Mouse (Mus musculus) megakaryocyte, embryonic 14.5 days (primary cell): ENCODE data around the gene Tsen2. TPM values are rescaled to one million over a fixed set of nuclear protein-coding genes. Genes with fewer than 3 reads are reported as not detected.
A peak's percentile ranks its signal among the peaks of the same experiment; 100 is the strongest.

Experiments
- H3K27me3 ChIP-seq: replicated peaks from 2 replicates; pipeline ENCODE3; 2012; ENCODE audit warnings: inconsistent platforms
- H3K36me3 ChIP-seq: replicated peaks from 2 replicates; pipeline ENCODE3; 2012; ENCODE audit warnings: low read length, inconsistent platforms, mixed read lengths
- H3K4me1 ChIP-seq: 2 replicates; pipeline ENCODE4 v1.6.1; 2012; ENCODE audit warnings: inconsistent platforms
- H3K4me3 ChIP-seq: replicated peaks from 2 replicates; pipeline ENCODE3; 2012; ENCODE audit warnings: moderate library complexity, mild to moderate bottlenecking, inconsistent platforms
- H3K9me3 ChIP-seq: 2 replicates; pipeline ENCODE4 v1.6.1; 2012; ENCODE audit warnings: inconsistent platforms
- FLI1 ChIP-seq: IDR thresholded peaks from 2 replicates; pipeline ENCODE4 v1.6.1; 2012; ENCODE audit warnings: low read length, inconsistent platforms, mixed read lengths
- GATA1 ChIP-seq: IDR thresholded peaks from 3 replicates; pipeline ENCODE4 v1.6.1; 2012; ENCODE audit warnings: mixed read lengths, low read length, inconsistent platforms, borderline replicate concordance
- polyA plus RNA-seq: library from polyadenylated mRNA; stranded (reverse); fragments of >175 nt; gene quantifications from 2 replicates; pipeline ENCODE4 v1.2.3, GENCODE M21; 2012; ENCODE audit warnings: low replicate concordance; ENCODE audit not compliant: insufficient read depth

Tsen2 gene
- polyA plus RNA-seq, 1 experiment = 5.5 TPM

GRCm38 (mm10) chr6:115536169-115536568 lies 8.3 kb upstream of the Tsen2 start:
- Histone ChIP-seq H3K4me1 (peaks cover 70% of the 10 kb centered on the region), H3K36me3 (peaks cover 7% of the 10 kb centered on the region), H3K4me3 (no peak overlapping the region), H3K27me3 (peaks cover 5% of the 10 kb centered on the region), H3K9me3 (peaks cover 4% of the 10 kb centered on the region; the same call in 1 of the 2 replicates)
- TF ChIP-seq GATA1 = no peak
- TF ChIP-seq FLI1 = no peak

GRCm38 (mm10) chr6:115538645-115539429 lies 5.6 kb upstream of the Tsen2 start:
- H3K36me3 ChIP-seq = peaks cover 7% of the 10 kb centered on the region
- TF ChIP-seq GATA1 = no peak
- no peak for TF ChIP-seq FLI1
- H3K4me3 ChIP-seq = peak overlapping the region; percentile 89
- H3K4me1 ChIP-seq = peaks cover 76% of the 10 kb centered on the region
- peaks cover 4% of the 10 kb centered on the region; the same call in 1 of the 2 replicates for H3K9me3 ChIP-seq
- peaks cover 8% of the 10 kb centered on the region for H3K27me3 ChIP-seq

- H3K27me3 ChIP-seq = peaks cover 8% of the 10 kb centered on the region
- H3K9me3 ChIP-seq = no peaks in the 10 kb centered on the region
- H3K36me3 ChIP-seq = peaks cover 4% of the 10 kb centered on the region
- no peak overlapping the region for H3K4me3 ChIP-seq
- peaks cover 76% of the 10 kb centered on the region for H3K4me1 ChIP-seq
- TF ChIP-seq FLI1 = no peak
- TF ChIP-seq GATA1 = peak; percentile 62; the same call in 1 of the 3 replicates
Observed at GRCm38 (mm10) chr6:115541676-115542275, 2.7 kb upstream of the Tsen2 start.

GRCm38 (mm10) chr6:115542341-115542740 lies 2.1 kb upstream of the Tsen2 start:
- TF ChIP-seq FLI1 = no peak
- TF ChIP-seq GATA1 = no peak
- peaks cover 8% of the 10 kb centered on the region for H3K27me3 ChIP-seq
- no peak overlapping the region for H3K4me3 ChIP-seq
- peaks cover 77% of the 10 kb centered on the region for H3K4me1 ChIP-seq
- H3K36me3 ChIP-seq = peaks cover 6% of the 10 kb centered on the region
- H3K9me3 ChIP-seq = no peaks in the 10 kb centered on the region

- Histone ChIP-seq H3K36me3 (peaks cover 41% of the 10 kb centered on the region), H3K9me3 (no peaks in the 10 kb centered on the region), H3K4me1 (peaks cover 72% of the 10 kb centered on the region), H3K27me3 (peaks cover 3% of the 10 kb centered on the region), H3K4me3 (no peak overlapping the region)
- TF ChIP-seq GATA1 = no peak
- TF ChIP-seq FLI1 = no peak
Observed at GRCm38 (mm10) chr6:115546276-115546675, 1.8 kb downstream of the Tsen2 start.

- Histone ChIP-seq H3K4me1 (peaks cover 11% of the 10 kb centered on the region; the same call in 1 of the 2 replicates), H3K4me3 (no peak overlapping the region), H3K36me3 (peaks cover 94% of the 10 kb centered on the region), H3K9me3 (0 out of 2 replicates have a peak, but pooled peaks cover 4% of the 10 kb centered on the region), H3K27me3 (no peaks in the 10 kb centered on the region)
- no peak for TF ChIP-seq GATA1
- TF ChIP-seq FLI1 = no peak
Observed at GRCm38 (mm10) chr6:115555485-115555884, 11.0 kb downstream of the Tsen2 start.

GRCm38 (mm10) chr6:115558176-115558575 lies 13.7 kb downstream of the Tsen2 start:
- peaks cover 94% of the 10 kb centered on the region for H3K36me3 ChIP-seq
- no peaks in the 10 kb centered on the region for H3K27me3 ChIP-seq
- no peak for TF ChIP-seq GATA1
- TF ChIP-seq FLI1 = no peak
- peaks cover 11% of the 10 kb centered on the region; the same call in 1 of the 2 replicates for H3K4me1 ChIP-seq
- H3K4me3 ChIP-seq = no peak overlapping the region
- H3K9me3 ChIP-seq = 0 out of 2 replicates have a peak, but pooled peaks cover 1% of the 10 kb centered on the region

- Histone ChIP-seq H3K27me3 (no peaks in the 10 kb centered on the region), H3K36me3 (peaks cover 92% of the 10 kb centered on the region), H3K4me1 (peaks cover 11% of the 10 kb centered on the region; the same call in 1 of the 2 replicates), H3K9me3 (no peaks in the 10 kb centered on the region), H3K4me3 (no peak overlapping the region)
- TF ChIP-seq FLI1 (no peak), GATA1 (no peak)
Observed at GRCm38 (mm10) chr6:115559651-115560632, 15.5 kb downstream of the Tsen2 start.

GRCm38 (mm10) chr6:115565479-115566045 lies 21.1 kb downstream of the Tsen2 start:
- Histone ChIP-seq H3K4me3 (no peak overlapping the region), H3K4me1 (no peaks in the 10 kb centered on the region), H3K36me3 (peaks cover 94% of the 10 kb centered on the region), H3K9me3 (peaks cover 12% of the 10 kb centered on the region), H3K27me3 (no peaks in the 10 kb centered on the region)
- TF ChIP-seq GATA1 (no peak), FLI1 (no peak)
